Mouse (Mus musculus) Patski (cell line): ENCODE measurements around the gene E130116L18Rik. TPM values are rescaled to one million over a fixed set of nuclear protein-coding genes. Genes with fewer than 3 reads are reported as not detected.
"Not testable (repeated sequence)": the region's sequence is repeated elsewhere in the genome, so short reads cannot be mapped to it uniquely, and the experiment has no call there.

Experiments
- ATAC-seq: fragments of 100-300 bp; one replicate; pipeline ENCODE4 v1.8.0; 2021
- CTCF ChIA-PET: fragments of 350-600 bp; sonication (Branson Sonifier 250); formaldehyde crosslinking; loops from one replicate; lab custom pipeline; 2022; ENCODE audit warnings: inconsistent platforms; lab: Charles Lee
- POLR2A ChIA-PET: fragments of 350-600 bp; sonication (Branson Sonifier 250); formaldehyde crosslinking; loops from one replicate; lab custom pipeline; 2022; ENCODE audit warnings: antibody characterized with exemption, inconsistent platforms; lab: Charles Lee
- DNase-seq: peaks from one replicate; pipeline ENCODE4 v3.0.0-alpha.2; 2011; ENCODE audit warnings: low read depth, low spot score
- H3K27me3 ChIP-seq: fragments of 371-371 bp; one replicate; pipeline ENCODE4 v1.5.1; 2021
- CTCF ChIP-seq: fragments of 100-300 bp; IDR thresholded peaks from one replicate; pipeline ENCODE4 v1.5.1; 2021
- in situ Hi-C: fragments of 300-500 bp; cut with MboI; formaldehyde crosslinking; loops from 3 replicates; pipeline ENCODE4 v1.11.1; 2018; ENCODE audit warnings: low pct_unique_long_range_greater_than_20kb, mixed read lengths
- polyA plus RNA-seq: library from polyadenylated mRNA; unstranded; gene quantifications from one replicate; pipeline ENCODE4 v1.2.3, GENCODE M21; 2021

Gene E130116L18Rik
- polyA plus RNA-seq, 1 experiment from 2014 or later = 0.58 TPM

DNA sequence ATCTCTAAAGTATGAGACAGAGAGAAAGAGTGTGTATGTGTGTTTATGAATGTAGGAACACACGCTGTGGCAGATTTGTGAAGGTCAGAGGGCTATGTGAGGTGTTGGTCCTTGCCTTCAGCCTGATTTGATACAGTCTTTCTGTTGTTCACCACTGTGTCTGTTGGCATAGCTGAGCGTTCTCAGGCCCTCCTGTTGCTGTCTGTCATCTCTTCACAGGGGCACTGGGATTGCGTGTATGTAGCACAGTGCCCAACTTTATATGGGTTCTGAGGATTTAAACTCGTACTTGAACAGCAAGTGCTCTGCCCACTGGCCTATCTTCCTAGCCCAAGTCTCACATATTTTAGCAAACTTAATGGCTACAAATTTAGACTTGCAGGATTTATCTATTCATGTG, 39.4 kb downstream of the E130116L18Rik start:
- POLR2A ChIA-PET = no interaction called here

DNA sequence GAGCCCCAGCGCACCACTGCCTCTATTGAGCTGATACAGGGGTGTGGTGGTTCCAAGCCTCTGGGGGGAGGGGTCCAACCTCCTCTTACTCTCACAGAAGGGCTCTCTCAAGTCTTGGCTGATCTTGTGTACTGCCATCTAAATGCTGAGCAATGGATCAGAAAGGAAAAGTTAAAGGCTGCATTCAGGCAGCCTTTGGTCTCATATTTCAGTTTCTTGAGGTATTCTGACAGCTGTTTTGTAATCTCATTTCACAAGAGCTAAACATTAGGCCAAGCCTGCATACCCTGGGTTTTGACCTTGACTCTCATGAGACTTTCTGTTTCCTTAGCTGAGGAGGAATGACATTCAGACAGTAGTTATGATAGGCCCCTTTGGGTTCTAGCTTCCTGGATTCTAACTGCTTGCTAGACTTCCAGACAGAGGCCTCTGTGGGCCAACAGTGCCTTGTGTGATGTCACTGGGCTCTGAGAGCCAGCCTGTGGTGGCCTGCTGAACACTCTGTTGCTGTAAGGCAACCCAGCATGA, 41.9 kb downstream of the E130116L18Rik start, which contains the start of gene Galntl5:
TSS of gene Galntl5 (plus strand) at position 457 of the 528 bp plus-strand sequence.
- ChIA-PET CTCF (interaction anchor here (1.0 to 1.4 kb wide), 3 partner anchors 9 to 171 kb away, joined by 3 to 6 read pairs (median 4); no protein-coding TSS in a partner anchor), POLR2A (no interaction called here)
- TF ChIP-seq CTCF = no peak
- peak; percentile 51 for ATAC-seq
- in situ Hi-C loops = loop anchor here (25.0 kb wide), 1 partner anchor 556 kb away; no protein-coding TSS in a partner anchor
- DNase-seq = no peak
- no peaks in the 10 kb centered on the region for H3K27me3 ChIP-seq

More for the DNA sequence above, 39.4 kb downstream of the E130116L18Rik start:
- no peaks in the 10 kb centered on the region for H3K27me3 ChIP-seq
- in situ Hi-C loops = loop anchor here (25.0 kb wide), 1 partner anchor 554 kb away; no protein-coding TSS in a partner anchor
- CTCF ChIA-PET = interaction anchor here (1.0 to 1.7 kb wide), 2 partner anchors 10 to 32 kb away, joined by 3 to 6 read pairs; no protein-coding TSS in a partner anchor
- no peak for ATAC-seq
- DNase-seq = no peak
- TF ChIP-seq CTCF = no peak

GRCm38 (mm10) chr5:25179936-25180488, 42.9 kb downstream of the E130116L18Rik start:
- CTCF ChIA-PET = no interaction called here
- no peak for ATAC-seq
- H3K27me3 ChIP-seq = no peaks in the 10 kb centered on the region
- no peak for TF ChIP-seq CTCF
- POLR2A ChIA-PET = no interaction called here
- DNase-seq = no peak
- in situ Hi-C loops = loop anchor here (25.0 kb wide), 1 partner anchor 557 kb away; no protein-coding TSS in a partner anchor

DNA sequence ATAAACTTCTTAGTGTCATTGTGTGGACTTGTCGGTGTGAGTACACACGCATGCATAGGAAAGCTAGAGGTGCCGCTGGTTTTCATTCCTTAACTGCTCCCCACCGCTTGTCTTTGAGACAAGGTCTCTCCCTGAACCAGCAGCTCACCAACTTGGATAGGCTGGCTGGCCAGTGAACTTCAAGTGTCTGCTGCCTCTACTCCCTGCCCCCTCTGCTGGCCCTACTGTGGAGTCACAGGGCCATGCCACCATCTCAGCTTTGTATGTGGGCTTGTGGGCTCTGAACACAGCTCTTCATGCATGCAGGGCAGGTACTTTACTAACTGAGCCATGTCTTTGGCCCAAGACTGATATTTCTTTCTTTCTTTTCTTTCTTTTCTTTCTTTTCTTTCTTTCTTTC, 43.7 kb downstream of the E130116L18Rik start:
- CTCF ChIA-PET = no interaction called here
- H3K27me3 ChIP-seq = no peaks in the 10 kb centered on the region
- no peak for DNase-seq
- in situ Hi-C loops = loop anchor here (25.0 kb wide), 1 partner anchor 558 kb away; no protein-coding TSS in a partner anchor
- POLR2A ChIA-PET = no interaction called here
- TF ChIP-seq CTCF = peak; percentile 28
- ATAC-seq = no peak

DNA sequence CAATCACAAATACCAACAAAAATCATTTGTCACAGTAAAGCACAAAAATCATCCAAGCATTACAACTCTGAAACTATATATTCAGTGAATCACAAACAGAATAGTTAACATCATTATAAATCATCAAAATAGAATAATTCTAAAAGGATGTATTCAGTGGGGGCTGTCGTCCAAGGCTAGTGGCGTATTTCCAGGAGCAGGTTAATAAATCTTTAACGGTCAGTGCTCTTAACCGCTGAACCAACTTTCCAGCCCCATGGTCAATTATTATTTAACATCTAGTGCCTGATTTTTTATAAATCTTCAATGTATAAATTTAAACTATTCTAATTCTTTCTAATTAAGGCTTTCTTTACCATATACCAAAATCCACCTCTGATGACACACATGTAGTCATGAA, 44.4 kb downstream of the E130116L18Rik start:
- in situ Hi-C loops = loop anchor here (25.0 kb wide), 1 partner anchor 559 kb away; no protein-coding TSS in a partner anchor
- DNase-seq, ATAC-seq, CTCF ChIA-PET, POLR2A ChIA-PET, H3K27me3 ChIP-seq: not testable (repeated sequence)

- CTCF ChIA-PET, ATAC-seq: not testable (repeated sequence)
These were observed 45.0 kb downstream of the E130116L18Rik start for GRCm38 (mm10) chr5:25177937-25178336.

More at GRCm38 (mm10) chr5:25177937-25178336, 45.0 kb downstream of the E130116L18Rik start:
- POLR2A ChIA-PET, DNase-seq, H3K27me3 ChIP-seq: not testable (repeated sequence)
- in situ Hi-C loops = loop anchor here (25.0 kb wide), 1 partner anchor 559 kb away; no protein-coding TSS in a partner anchor

Other genes with a start within 250 kb of the E130116L18Rik start
- gene Prkag2, start 122.5 kb downstream of the E130116L18Rik start, polyA plus RNA-seq = 37.7 TPM
- not detected for gene Galntl5, start 41.7 kb downstream of the E130116L18Rik start, polyA plus RNA-seq
- gene Galnt11, start 1.2 kb downstream of the E130116L18Rik start, polyA plus RNA-seq = 42.7 TPM